Mouse (Mus musculus) embryonic facial prominence, embryonic 14.5 days (tissue): ENCODE measurements around the gene Arf1. TPM values are rescaled to one million over a fixed set of nuclear protein-coding genes. Genes with fewer than 3 reads are reported as not detected.
A peak's percentile ranks its signal among the peaks of the same experiment; 100 is the strongest.

ENCODE experiments used
- ATAC-seq: fragments of 200-750 bp; cut with Nextera tagmentation; 2 replicates; pipeline ENCODE4 v1.8.0; 2017; ENCODE audit warnings: low read depth, moderate number of reproducible peaks, moderate TSS enrichment
- DNase-seq: peaks from one replicate; pipeline ENCODE4 v3.0.0-alpha.2; 2015; ENCODE audit warnings: low spot score
- H3K27ac ChIP-seq: fragments of 300-500 bp; sonication (generic); replicated peaks from 2 replicates; pipeline ENCODE4 v1.5.1; 2014; ENCODE audit warnings: low read depth, mild to moderate bottlenecking, low read length, moderate library complexity
- H3K27me3 ChIP-seq: fragments of 300-500 bp; sonication (generic); replicated peaks from 2 replicates; pipeline ENCODE4 v1.6.1; 2014; ENCODE audit warnings: low read length; ENCODE audit not compliant: control insufficient read depth, insufficient read depth
- H3K36me3 ChIP-seq: fragments of 300-500 bp; sonication (generic); 2 replicates; pipeline ENCODE4 v1.6.1; 2014; ENCODE audit warnings: low read length, mixed read lengths; ENCODE audit not compliant: control insufficient read depth, insufficient read depth
- H3K4me1 ChIP-seq: fragments of 300-500 bp; sonication (generic); 2 replicates; pipeline ENCODE4 v1.6.1; 2014; ENCODE audit warnings: antibody characterized with exemption, low read length; ENCODE audit not compliant: control insufficient read depth, insufficient read depth
- H3K4me2 ChIP-seq: fragments of 300-500 bp; sonication (generic); 2 replicates; pipeline ENCODE4 v1.6.1; 2014; ENCODE audit warnings: low read depth, mild to moderate bottlenecking, low read length, moderate library complexity, mixed read lengths
- H3K4me3 ChIP-seq: fragments of 300-500 bp; sonication (generic); 2 replicates; pipeline ENCODE4 v1.5.1; 2014; ENCODE audit warnings: low read depth, mild to moderate bottlenecking, low read length
- H3K9ac ChIP-seq: fragments of 300-500 bp; sonication (generic); 2 replicates; pipeline ENCODE4 v1.6.1; 2014; ENCODE audit warnings: low read depth, mild to moderate bottlenecking, low read length, moderate library complexity, mixed read lengths
- H3K9me3 ChIP-seq: fragments of 300-500 bp; sonication (generic); 2 replicates; pipeline ENCODE4 v1.6.1; 2016; ENCODE audit warnings: low read length; ENCODE audit not compliant: control insufficient read depth
- WGBS: fragments of 180-500 bp; shearing (Covaris S2); extraction: QIAGEN DNeasy Blood & Tissue Kit; methylation state at CpG from one replicate; pipeline ENCODE4 v1.1.7; 2014; 5-methylcytosine and 5-hydroxymethylcytosine counted together
- polyA plus RNA-seq: library from polyadenylated mRNA; unstranded; fragments of >200 nt; fragmentation: Nextera tagmentation; extraction: Ambion mirVana; gene quantifications from 2 replicates; pipeline ENCODE4 v1.2.1, GENCODE M21; 2014

Gene Arf1
- polyA plus RNA-seq, 1 experiment from 2014 or later = 665 TPM

GRCm38 (mm10) chr11:59260706-59261493, 32.8 kb upstream of the Arf1 start:
- 75% methylated on average over 10 of the region's 10 CpGs for WGBS
- H3K4me1 ChIP-seq = peaks cover 8% of the 10 kb centered on the region; the same call in 1 of the 2 replicates
- no peaks in the 10 kb centered on the region for H3K36me3 ChIP-seq
- ATAC-seq (no peak), DNase-seq (no peak)
- H3K9ac ChIP-seq = no peak overlapping the region
- H3K4me3 ChIP-seq = no peak overlapping the region
- peaks cover 31% of the 10 kb centered on the region for H3K27me3 ChIP-seq
- no peak overlapping the region for H3K27ac ChIP-seq
- H3K9me3 ChIP-seq = no peaks in the 10 kb centered on the region
- H3K4me2 ChIP-seq = no peak overlapping the region

- Histone ChIP-seq H3K4me1 (peaks cover 8% of the 10 kb centered on the region; the same call in 1 of the 2 replicates), H3K4me2 (no peak overlapping the region), H3K36me3 (no peaks in the 10 kb centered on the region), H3K4me3 (no peak overlapping the region), H3K9ac (no peak overlapping the region), H3K27me3 (peaks cover 19% of the 10 kb centered on the region), H3K9me3 (no peaks in the 10 kb centered on the region), H3K27ac (no peak overlapping the region)
- DNase-seq (no peak), ATAC-seq (no peak)
- 84% methylated on average over 7 of the region's 7 CpGs for WGBS
These were observed 31.6 kb upstream of the Arf1 start for GRCm38 (mm10) chr11:59259647-59260046.

GRCm38 (mm10) chr11:59248101-59248500, 20.0 kb upstream of the Arf1 start:
- H3K36me3 ChIP-seq = no peaks in the 10 kb centered on the region
- no peaks in the 10 kb centered on the region; the same call in 1 of the 2 replicates for H3K27me3 ChIP-seq
- H3K27ac ChIP-seq = no peak overlapping the region
- ATAC-seq (no peak), DNase-seq (no peak)
- no peaks in the 10 kb centered on the region for H3K4me1 ChIP-seq
- no peaks in the 10 kb centered on the region for H3K9me3 ChIP-seq
- WGBS = 62% methylated on average over 10 of the region's 10 CpGs
- no peak overlapping the region for H3K9ac ChIP-seq
- H3K4me3 ChIP-seq = no peak overlapping the region
- H3K4me2 ChIP-seq = no peak overlapping the region

- Histone ChIP-seq H3K4me3 (no peak overlapping the region), H3K4me2 (no peak overlapping the region), H3K27me3 (0 out of 2 replicates have a peak, but pooled peaks cover 3% of the 10 kb centered on the region), H3K4me1 (peaks cover 2% of the 10 kb centered on the region; the same call in 1 of the 2 replicates), H3K9me3 (no peaks in the 10 kb centered on the region), H3K27ac (no peak overlapping the region), H3K36me3 (no peaks in the 10 kb centered on the region), H3K9ac (no peak overlapping the region)
- 31% methylated on average over 6 of the region's 6 CpGs for WGBS
- ATAC-seq (no peak), DNase-seq (no peak)
These were observed 15.8 kb upstream of the Arf1 start for GRCm38 (mm10) chr11:59243856-59244255.

- DNase-seq (peak; percentile 45), ATAC-seq (peak; percentile 41; the same call in 1 of the 2 replicates)
- H3K9ac ChIP-seq = no peak overlapping the region
- no peak overlapping the region for H3K4me3 ChIP-seq
- no peaks in the 10 kb centered on the region for H3K36me3 ChIP-seq
- no peak overlapping the region for H3K27ac ChIP-seq
- H3K27me3 ChIP-seq = 0 out of 2 replicates have a peak, but pooled peaks cover 3% of the 10 kb centered on the region
- H3K4me2 ChIP-seq = no peak overlapping the region
- no peaks in the 10 kb centered on the region for H3K9me3 ChIP-seq
- H3K4me1 ChIP-seq = peaks cover 4% of the 10 kb centered on the region; the same call in 1 of the 2 replicates
- WGBS = 26% methylated on average over 3 of the region's 3 CpGs
These were observed 13.8 kb upstream of the Arf1 start for GRCm38 (mm10) chr11:59241841-59242240.

GRCm38 (mm10) chr11:59239796-59240195, 11.7 kb upstream of the Arf1 start:
- DNase-seq (no peak), ATAC-seq (no peak)
- Histone ChIP-seq H3K27me3 (0 out of 2 replicates have a peak, but pooled peaks cover 3% of the 10 kb centered on the region), H3K27ac (no peak overlapping the region), H3K4me2 (no peak overlapping the region), H3K4me1 (peaks cover 4% of the 10 kb centered on the region; the same call in 1 of the 2 replicates), H3K9ac (no peak overlapping the region), H3K4me3 (no peak overlapping the region), H3K9me3 (no peaks in the 10 kb centered on the region), H3K36me3 (no peaks in the 10 kb centered on the region)
- WGBS = 65% methylated on average over 4 of the region's 4 CpGs

DNA sequence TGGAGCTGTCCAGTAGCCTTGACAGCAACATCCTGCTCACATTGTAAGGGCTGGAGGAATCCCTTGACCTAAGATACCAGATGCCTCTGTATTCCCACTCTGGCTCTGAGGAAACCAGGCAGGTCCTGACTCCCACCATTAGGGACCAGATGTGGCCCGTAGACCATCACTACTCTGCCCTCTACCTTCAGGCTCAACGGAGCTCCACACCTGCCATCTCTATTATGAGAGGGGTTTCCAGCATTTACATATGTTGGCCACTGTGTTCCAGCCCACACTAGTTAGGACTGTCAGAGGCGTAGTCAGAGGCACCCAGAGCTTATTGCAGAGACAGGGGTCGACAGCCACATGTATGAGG, 11.3 kb upstream of the Arf1 start:
- no peak for DNase-seq
- Histone ChIP-seq H3K27ac (no peak overlapping the region), H3K9ac (no peak overlapping the region), H3K27me3 (0 out of 2 replicates have a peak, but pooled peaks cover 3% of the 10 kb centered on the region), H3K9me3 (no peaks in the 10 kb centered on the region), H3K4me2 (no peak overlapping the region), H3K4me3 (no peak overlapping the region), H3K4me1 (peaks cover 4% of the 10 kb centered on the region; the same call in 1 of the 2 replicates), H3K36me3 (no peaks in the 10 kb centered on the region)
- 36% methylated on average over 4 of the region's 4 CpGs for WGBS
- no peak for ATAC-seq

DNA sequence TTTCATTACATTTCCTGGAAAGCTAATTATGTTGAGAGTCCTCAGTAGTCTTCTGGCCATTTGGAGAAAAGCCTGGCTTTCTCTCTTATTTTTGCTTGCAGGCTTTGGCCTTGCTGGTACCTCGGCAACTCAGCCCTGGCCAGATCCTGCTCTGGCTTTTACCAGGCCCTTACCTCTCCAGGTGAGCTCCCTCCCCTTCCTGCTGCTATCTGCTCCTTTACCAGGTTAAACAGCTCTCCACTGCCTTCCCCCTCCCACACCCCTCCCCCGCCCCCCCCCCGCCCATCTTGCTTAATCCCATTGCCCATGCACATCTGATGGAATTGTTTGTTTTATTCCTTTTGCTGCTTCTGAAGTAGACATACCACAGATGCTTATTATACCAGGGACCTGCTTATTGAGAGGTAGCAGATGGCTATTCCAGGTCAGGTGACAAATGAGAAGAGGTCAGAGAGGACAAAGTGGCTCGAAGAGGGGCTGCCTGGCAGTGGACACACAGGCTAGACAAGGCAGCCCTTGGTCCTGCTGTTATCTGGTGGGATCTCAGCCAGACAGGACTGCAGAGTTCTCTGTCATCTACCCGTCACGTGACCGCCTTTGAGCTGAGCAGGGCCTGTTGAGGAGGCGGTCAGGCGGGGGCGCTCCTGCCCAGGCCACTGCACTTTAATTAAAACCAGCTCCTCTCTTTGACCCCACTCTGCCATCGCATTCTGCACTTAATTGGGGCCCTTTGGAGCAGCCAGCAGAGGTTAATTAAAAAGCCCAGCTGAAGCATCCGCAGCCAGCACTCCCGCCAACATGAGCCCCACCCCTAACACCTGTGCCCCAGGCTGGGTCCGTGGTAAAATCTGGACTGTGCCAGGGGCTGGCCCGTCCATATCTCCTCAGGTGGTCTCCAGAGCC, 10.7 kb upstream of the Arf1 start:
- Histone ChIP-seq H3K9me3 (no peaks in the 10 kb centered on the region), H3K9ac (no peak overlapping the region), H3K27me3 (0 out of 2 replicates have a peak, but pooled peaks cover 3% of the 10 kb centered on the region), H3K4me1 (peaks cover 4% of the 10 kb centered on the region; the same call in 1 of the 2 replicates), H3K4me3 (no peak overlapping the region), H3K27ac (no peak overlapping the region), H3K4me2 (no peak overlapping the region), H3K36me3 (no peaks in the 10 kb centered on the region)
- DNase-seq (peak; percentile 72), ATAC-seq (peak; percentile 67)
- WGBS = 4% methylated on average over 14 of the region's 15 CpGs
